Mouse (Mus musculus): ENCODE data around the gene Fgr. TPM values are rescaled to one million over a fixed set of nuclear protein-coding genes. Genes with fewer than 3 reads are reported as not detected.
A peak's percentile ranks its signal among the peaks of the same experiment; 100 is the strongest.
"Not testable (repeated sequence)": the region's sequence is repeated elsewhere in the genome, so short reads cannot be mapped to it uniquely, and the experiment has no call there.

The Fgr gene
- 0.23 and 0.91 TPM in 2 replicates for polyA plus RNA-seq (2015; fragmentation: Nextera tagmentation; extraction: Ambion mirVana)

GRCm38 (mm10) chr4:132973814-132974398, at the start of gene Fgr:
Gene Fgr (plus strand): TSS chr4:132974095.
- 8% methylated on average over 21 of the region's 21 CpGs for WGBS
- Histone ChIP-seq H3K4me2 (peak within 1 kb of the TSS; percentile 47), H3K27me3 (replicated peaks) (peaks cover 32% of the 10 kb centered on the region), H3K9ac (replicated peaks) (0 out of 2 replicates have a peak within 1 kb of the TSS, but pooled peaks have one; percentile 23), H3K9me3 (replicated peaks) (no peaks in the 10 kb centered on the region), H3K4me3 (replicated peaks) (no peak within 1 kb of the TSS; the same call in 1 of the 2 replicates), H3K4me1 (peaks cover 25% of the 10 kb centered on the region), H3K36me3 (no peaks in the 10 kb centered on the region), H3K27ac (replicated peaks) (no peak within 1 kb of the TSS)
- no peak for ATAC-seq (ENCODE audit: low FRiP score)

GRCm38 (mm10) chr4:132926520-132926919, 47.4 kb upstream of the Fgr start:
- H3K4me2 ChIP-seq; H3K4me3 ChIP-seq (replicated peaks); H3K9me3 ChIP-seq (replicated peaks); ATAC-seq (ENCODE audit: low FRiP score); H3K36me3 ChIP-seq; H3K27me3 ChIP-seq (replicated peaks); H3K27ac ChIP-seq (replicated peaks); H3K9ac ChIP-seq (replicated peaks); H3K4me1 ChIP-seq: not testable (repeated sequence)
- WGBS = 61% methylated on average over 2 of the region's 2 CpGs

DNA sequence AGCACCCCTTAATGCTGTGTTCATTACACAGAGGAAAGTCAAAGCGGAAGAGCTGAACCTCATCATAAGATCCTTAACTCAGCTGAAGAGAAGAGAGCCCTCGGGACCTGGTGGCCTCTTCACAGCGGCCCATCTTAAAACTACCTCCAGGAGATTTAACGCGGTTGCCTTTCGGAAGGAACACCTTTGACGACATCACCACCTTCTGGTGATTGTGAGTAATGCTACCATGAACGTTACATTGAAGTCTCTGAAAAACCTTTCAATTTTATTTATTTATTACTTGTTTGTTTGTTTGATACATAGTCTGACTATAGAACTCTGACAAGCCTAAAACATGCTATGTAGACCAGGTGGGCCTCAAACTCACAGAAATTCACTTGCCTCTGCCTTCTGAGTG, 43.1 kb upstream of the Fgr start:
- ATAC-seq (ENCODE audit: low FRiP score) = no peak
- no peaks in the 10 kb centered on the region for H3K9me3 ChIP-seq (replicated peaks)
- H3K9ac ChIP-seq (replicated peaks) = no peak overlapping the region
- H3K4me1 ChIP-seq = peaks cover 5% of the 10 kb centered on the region; the same call in 1 of the 2 replicates
- H3K4me2 ChIP-seq = no peak overlapping the region
- no peaks in the 10 kb centered on the region for H3K36me3 ChIP-seq
- H3K27me3 ChIP-seq (replicated peaks) = no peaks in the 10 kb centered on the region
- H3K27ac ChIP-seq (replicated peaks) = no peak overlapping the region
- 6% methylated on average over 8 of the region's 8 CpGs for WGBS
- H3K4me3 ChIP-seq (replicated peaks) = no peak overlapping the region

GRCm38 (mm10) chr4:132932752-132933404, 41.0 kb upstream of the Fgr start:
- no peak overlapping the region for H3K9ac ChIP-seq (replicated peaks)
- H3K4me2 ChIP-seq = no peak overlapping the region
- 79% methylated on average over 4 of the region's 4 CpGs for WGBS
- no peak for ATAC-seq (ENCODE audit: low FRiP score)
- peaks cover 9% of the 10 kb centered on the region; the same call in 1 of the 2 replicates for H3K4me1 ChIP-seq
- no peaks in the 10 kb centered on the region for H3K27me3 ChIP-seq (replicated peaks)
- no peaks in the 10 kb centered on the region for H3K9me3 ChIP-seq (replicated peaks)
- no peak overlapping the region for H3K27ac ChIP-seq (replicated peaks)
- no peaks in the 10 kb centered on the region for H3K36me3 ChIP-seq
- H3K4me3 ChIP-seq (replicated peaks) = no peak overlapping the region

GRCm38 (mm10) chr4:132934639-132935038, 39.3 kb upstream of the Fgr start:
- Histone ChIP-seq H3K27me3 (replicated peaks) (no peaks in the 10 kb centered on the region), H3K27ac (replicated peaks) (no peak overlapping the region), H3K4me3 (replicated peaks) (no peak overlapping the region), H3K4me1 (peaks cover 24% of the 10 kb centered on the region; the same call in 1 of the 2 replicates), H3K36me3 (no peaks in the 10 kb centered on the region), H3K9me3 (replicated peaks) (no peaks in the 10 kb centered on the region), H3K4me2 (no peak overlapping the region), H3K9ac (replicated peaks) (no peak overlapping the region)
- ATAC-seq (ENCODE audit: low FRiP score) = no peak
- 18% methylated on average over 7 of the region's 7 CpGs for WGBS

GRCm38 (mm10) chr4:132938181-132938941, 35.5 kb upstream of the Fgr start:
- Histone ChIP-seq H3K9me3 (replicated peaks) (no peaks in the 10 kb centered on the region), H3K4me2 (peak overlapping the region; percentile 39), H3K9ac (replicated peaks) (peak overlapping the region; percentile 34; the same call in 1 of the 2 replicates), H3K27ac (replicated peaks) (peak overlapping the region; percentile 83), H3K4me1 (peaks cover 24% of the 10 kb centered on the region; the same call in 1 of the 2 replicates), H3K4me3 (replicated peaks) (no peak overlapping the region), H3K36me3 (no peaks in the 10 kb centered on the region), H3K27me3 (replicated peaks) (no peaks in the 10 kb centered on the region; the same call in 1 of the 2 replicates)
- 33% methylated on average over 12 of the region's 12 CpGs for WGBS
- ATAC-seq (ENCODE audit: low FRiP score) = peak; percentile 79

DNA sequence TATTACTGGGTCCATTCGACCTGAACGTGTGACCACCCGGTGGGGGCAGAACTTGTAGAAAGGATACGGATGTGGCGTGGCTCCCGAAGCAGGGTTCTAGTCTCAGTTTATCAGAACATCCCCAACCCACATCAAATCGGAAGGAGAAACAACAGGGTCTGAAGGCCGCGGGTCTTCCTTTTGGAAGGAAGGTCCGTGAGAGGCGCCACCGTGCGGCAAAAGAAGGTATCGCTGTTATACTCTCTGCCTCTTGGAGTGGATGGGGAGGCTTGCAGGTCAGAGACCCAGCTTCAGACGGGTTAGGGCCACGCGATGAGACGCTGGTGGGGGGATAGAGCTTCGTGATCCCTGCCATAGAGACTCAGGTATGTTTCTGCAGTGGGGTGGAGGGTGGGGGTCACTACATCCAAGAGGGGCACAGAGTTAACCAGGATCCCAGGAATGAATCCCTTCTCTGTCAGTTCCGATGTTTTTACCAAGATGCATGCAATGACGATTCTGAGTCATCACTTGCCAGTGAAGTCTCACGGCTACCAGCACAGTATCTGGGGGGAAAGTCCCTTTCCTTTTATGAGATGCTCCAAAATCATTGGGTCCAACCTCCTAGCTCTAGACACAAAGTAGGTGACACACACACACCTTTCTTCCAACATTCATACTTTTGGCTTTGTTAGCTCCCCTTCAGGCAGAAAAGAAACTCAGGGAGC, 34.3 kb upstream of the Fgr start:
- Histone ChIP-seq H3K4me1 (peaks cover 21% of the 10 kb centered on the region; the same call in 1 of the 2 replicates), H3K27me3 (replicated peaks) (no peaks in the 10 kb centered on the region; the same call in 1 of the 2 replicates), H3K4me3 (replicated peaks) (no peak overlapping the region), H3K9me3 (replicated peaks) (no peaks in the 10 kb centered on the region), H3K27ac (replicated peaks) (no peak overlapping the region), H3K36me3 (no peaks in the 10 kb centered on the region), H3K4me2 (peak overlapping the region; percentile 15; the same call in 1 of the 2 replicates), H3K9ac (replicated peaks) (no peak overlapping the region)
- 25% methylated on average over 22 of the region's 22 CpGs for WGBS
- no peak for ATAC-seq (ENCODE audit: low FRiP score)

- H3K27ac ChIP-seq (replicated peaks) = no peak overlapping the region
- H3K9ac ChIP-seq (replicated peaks) = no peak overlapping the region
- no peaks in the 10 kb centered on the region for H3K36me3 ChIP-seq
- 64% methylated on average over 23 of the region's 23 CpGs for WGBS
- H3K9me3 ChIP-seq (replicated peaks) = no peaks in the 10 kb centered on the region
- H3K4me2 ChIP-seq = no peak overlapping the region
- H3K4me3 ChIP-seq (replicated peaks) = no peak overlapping the region
- H3K27me3 ChIP-seq (replicated peaks) = no peaks in the 10 kb centered on the region; the same call in 1 of the 2 replicates
- peaks cover 25% of the 10 kb centered on the region for H3K4me1 ChIP-seq
- ATAC-seq (ENCODE audit: low FRiP score) = no peak
Observed at GRCm38 (mm10) chr4:132941012-132941729, 32.7 kb upstream of the Fgr start.

DNA sequence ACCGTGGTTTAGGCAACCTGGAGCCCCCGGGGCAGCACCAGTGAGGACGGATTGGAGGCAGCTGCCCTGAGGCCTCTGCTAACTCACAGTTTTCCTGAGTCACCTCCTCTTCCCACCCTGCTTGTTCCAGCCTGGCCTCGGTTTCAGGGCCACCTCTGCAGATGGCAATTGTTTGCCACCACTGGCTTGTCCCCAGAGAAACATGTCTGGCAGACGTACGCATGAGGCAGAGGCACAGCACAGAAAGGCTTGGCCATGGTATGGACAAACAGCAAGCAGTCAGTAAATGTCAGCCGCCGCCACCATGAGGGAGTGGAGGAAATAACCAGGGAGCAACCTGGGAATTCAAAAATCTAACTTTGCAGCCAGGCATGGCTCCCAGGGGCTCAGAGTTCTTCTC, 30.8 kb upstream of the Fgr start:
- H3K36me3 ChIP-seq = no peaks in the 10 kb centered on the region
- no peak overlapping the region for H3K9ac ChIP-seq (replicated peaks)
- no peak overlapping the region for H3K4me3 ChIP-seq (replicated peaks)
- no peaks in the 10 kb centered on the region; the same call in 1 of the 2 replicates for H3K27me3 ChIP-seq (replicated peaks)
- H3K4me1 ChIP-seq = peaks cover 28% of the 10 kb centered on the region
- ATAC-seq (ENCODE audit: low FRiP score) = no peak
- 56% methylated on average over 8 of the region's 8 CpGs for WGBS
- H3K9me3 ChIP-seq (replicated peaks) = no peaks in the 10 kb centered on the region
- H3K4me2 ChIP-seq = no peak overlapping the region
- no peak overlapping the region for H3K27ac ChIP-seq (replicated peaks)

- H3K4me3 ChIP-seq (replicated peaks) = no peak overlapping the region
- ATAC-seq (ENCODE audit: low FRiP score) = no peak
- WGBS = 80% methylated on average over 12 of the region's 12 CpGs
Observed at GRCm38 (mm10) chr4:132944106-132944505, 29.8 kb upstream of the Fgr start.

GRCm38 (mm10) chr4:132944776-132945175, 29.1 kb upstream of the Fgr start:
- Histone ChIP-seq H3K27me3 (replicated peaks) (no peaks in the 10 kb centered on the region; the same call in 1 of the 2 replicates), H3K27ac (replicated peaks) (no peak overlapping the region), H3K9me3 (replicated peaks) (no peaks in the 10 kb centered on the region), H3K4me1 (peaks cover 16% of the 10 kb centered on the region), H3K4me3 (replicated peaks) (no peak overlapping the region), H3K4me2 (no peak overlapping the region), H3K9ac (replicated peaks) (no peak overlapping the region), H3K36me3 (no peaks in the 10 kb centered on the region)
- ATAC-seq (ENCODE audit: low FRiP score) = no peak
- 75% methylated on average over 4 of the region's 4 CpGs for WGBS

More at GRCm38 (mm10) chr4:132944106-132944505, 29.8 kb upstream of the Fgr start:
- Histone ChIP-seq H3K27me3 (replicated peaks) (no peaks in the 10 kb centered on the region; the same call in 1 of the 2 replicates), H3K9me3 (replicated peaks) (no peaks in the 10 kb centered on the region), H3K27ac (replicated peaks) (no peak overlapping the region), H3K4me2 (no peak overlapping the region), H3K4me1 (peaks cover 20% of the 10 kb centered on the region), H3K36me3 (no peaks in the 10 kb centered on the region), H3K9ac (replicated peaks) (no peak overlapping the region)
